Mouse (Mus musculus): ENCODE results near the gene Lce1a2. TPM values are rescaled to one million over a fixed set of nuclear protein-coding genes. Genes with fewer than 3 reads are reported as not detected.
"Not testable (repeated sequence)": the region's sequence is repeated elsewhere in the genome, so short reads cannot be mapped to it uniquely, and the experiment has no call there.

Gene Lce1a2
- not detected in 2 replicates for polyA plus RNA-seq (2012; ENCODE audit: insufficient read depth, insufficient read length, missing spikeins)

- no peak within 1 kb of the TSS for H3K4me3 ChIP-seq (ENCODE audit: insufficient read depth, low read depth, low read length)
- no peaks in the 10 kb centered on the region for H3K4me1 ChIP-seq (ENCODE audit: control insufficient read depth, insufficient read depth, insufficient read length, low read length)
- H3K27ac ChIP-seq (replicated peaks; ENCODE audit: low read depth, low read length): no peak within 1 kb of the TSS
Measured at GRCm38 (mm10) chr3:92670215-92670614, at the start of gene Lce1a2. Lce1a2 (minus strand) TSS chr3:92670315.

- no peak overlapping the region for H3K27ac ChIP-seq (replicated peaks; ENCODE audit: low read depth, low read length)
- no peak overlapping the region for H3K4me3 ChIP-seq (ENCODE audit: insufficient read depth, low read depth, low read length)
- no peaks in the 10 kb centered on the region for H3K4me1 ChIP-seq (ENCODE audit: control insufficient read depth, insufficient read depth, insufficient read length, low read length)
Measured at GRCm38 (mm10) chr3:92715122-92715521, 45.0 kb upstream of the Lce1a2 start.

- H3K4me3 ChIP-seq (ENCODE audit: insufficient read depth, low read depth, low read length): no peak within 1 kb of the TSS
- H3K4me1 ChIP-seq (ENCODE audit: control insufficient read depth, insufficient read depth, insufficient read length, low read length): no peaks in the 10 kb centered on the region
- H3K27ac ChIP-seq (replicated peaks; ENCODE audit: low read depth, low read length): no peak within 1 kb of the TSS
Measured at GRCm38 (mm10) chr3:92708974-92709373, 38.9 kb upstream of the Lce1a2 start, which contains the start of gene Lce1e. Lce1e (minus strand) TSS chr3:92709074.

- no peaks in the 10 kb centered on the region for H3K4me1 ChIP-seq (ENCODE audit: control insufficient read depth, insufficient read depth, insufficient read length, low read length)
- H3K4me3 ChIP-seq (ENCODE audit: insufficient read depth, low read depth, low read length): no peak overlapping the region
- no peak overlapping the region for H3K27ac ChIP-seq (replicated peaks; ENCODE audit: low read depth, low read length)
Measured at GRCm38 (mm10) chr3:92694613-92695012, 24.5 kb upstream of the Lce1a2 start.

DNA sequence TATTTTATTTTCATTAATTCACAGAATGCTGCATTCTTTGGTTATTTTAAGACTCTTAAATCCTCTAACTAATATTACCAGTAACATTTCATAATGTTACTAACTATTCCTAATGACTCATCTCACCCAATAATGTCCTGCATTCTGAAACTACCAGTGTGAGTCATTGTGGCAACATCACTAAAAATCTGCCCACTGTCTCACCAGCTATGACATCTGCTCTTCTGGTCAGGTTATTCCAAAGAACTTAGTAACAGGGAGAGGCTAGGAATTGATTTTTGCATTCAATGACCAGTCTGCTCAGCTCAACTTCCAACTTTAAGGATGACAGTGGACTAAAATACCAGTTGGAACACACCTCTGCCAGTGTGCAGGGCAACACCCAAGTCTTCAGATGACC lies 21.6 kb upstream of the Lce1a2 start:
- Histone ChIP-seq H3K4me3 (ENCODE audit: insufficient read depth, low read depth, low read length) (no peak overlapping the region), H3K4me1 (ENCODE audit: control insufficient read depth, insufficient read depth, insufficient read length, low read length) (no peaks in the 10 kb centered on the region), H3K27ac (replicated peaks; ENCODE audit: low read depth, low read length) (no peak overlapping the region)

DNA sequence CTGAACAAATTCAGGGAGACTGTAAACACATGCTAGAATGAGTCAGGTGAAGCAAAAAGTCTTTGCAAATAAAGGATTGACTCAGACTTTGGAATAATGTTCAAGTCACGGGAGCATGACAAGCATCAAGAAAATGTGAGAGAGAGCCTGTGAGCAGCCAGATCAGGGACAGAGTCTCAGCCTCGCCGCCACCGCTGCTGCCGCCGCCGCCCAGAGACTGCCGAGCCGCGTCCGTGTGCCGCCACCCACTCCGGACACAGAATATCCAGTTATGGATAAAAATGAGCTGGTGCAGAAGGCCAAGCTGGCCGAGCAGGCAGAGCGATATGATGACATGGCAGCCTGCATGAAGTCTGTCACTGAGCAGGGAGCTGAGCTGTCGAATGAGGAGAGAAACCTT lies 19.0 kb upstream of the Lce1a2 start:
- not testable (repeated sequence) for H3K27ac ChIP-seq (replicated peaks; ENCODE audit: low read depth, low read length); H3K4me3 ChIP-seq (ENCODE audit: insufficient read depth, low read depth, low read length); H3K4me1 ChIP-seq (ENCODE audit: control insufficient read depth, insufficient read depth, insufficient read length, low read length)

GRCm38 (mm10) chr3:92687110-92687509 lies 17.0 kb upstream of the Lce1a2 start, which contains the start of gene Lce1d:
Lce1d (minus strand) TSS chr3:92687210.
- H3K4me1 ChIP-seq (ENCODE audit: control insufficient read depth, insufficient read depth, insufficient read length, low read length): no peaks in the 10 kb centered on the region
- no peak within 1 kb of the TSS for H3K4me3 ChIP-seq (ENCODE audit: insufficient read depth, low read depth, low read length)
- H3K27ac ChIP-seq (replicated peaks; ENCODE audit: low read depth, low read length): no peak within 1 kb of the TSS

GRCm38 (mm10) chr3:92678947-92679346 lies 8.8 kb upstream of the Lce1a2 start, which contains the start of gene Lce1c:
Lce1c (plus strand) TSS chr3:92679247.
- no peak within 1 kb of the TSS for H3K4me3 ChIP-seq (ENCODE audit: insufficient read depth, low read depth, low read length)
- no peaks in the 10 kb centered on the region for H3K4me1 ChIP-seq (ENCODE audit: control insufficient read depth, insufficient read depth, insufficient read length, low read length)
- no peak within 1 kb of the TSS for H3K27ac ChIP-seq (replicated peaks; ENCODE audit: low read depth, low read length)

DNA sequence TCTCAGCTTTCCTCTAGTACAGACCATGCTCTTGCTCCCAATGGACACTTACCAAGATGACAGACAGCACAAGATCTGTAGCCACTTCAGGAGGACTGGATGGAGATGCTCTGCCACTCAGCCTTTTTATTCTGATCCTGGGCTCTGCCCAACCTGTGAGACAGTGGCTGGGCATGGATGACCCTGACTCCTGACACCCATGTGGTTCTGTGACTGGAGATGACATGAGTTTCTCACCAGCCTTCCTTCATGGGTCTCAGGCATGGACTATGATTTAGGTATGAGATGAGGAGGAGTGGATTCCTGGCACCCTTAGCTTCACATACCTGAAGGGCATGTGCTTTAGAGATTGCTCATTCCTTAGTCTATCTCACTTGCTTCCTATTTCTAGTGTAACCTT lies 13.3 kb downstream of the Lce1a2 start, which contains the start of gene Lce1b:
Lce1b (minus strand) TSS at position 101 of the 400 bp plus-strand sequence.
- H3K4me3 ChIP-seq (ENCODE audit: insufficient read depth, low read depth, low read length): no peak within 1 kb of the TSS
- H3K4me1 ChIP-seq (ENCODE audit: control insufficient read depth, insufficient read depth, insufficient read length, low read length): no peaks in the 10 kb centered on the region
- no peak within 1 kb of the TSS for H3K27ac ChIP-seq (replicated peaks; ENCODE audit: low read depth, low read length)

- Histone ChIP-seq H3K4me1 (ENCODE audit: control insufficient read depth, insufficient read depth, insufficient read length, low read length) (no peaks in the 10 kb centered on the region), H3K4me3 (ENCODE audit: insufficient read depth, low read depth, low read length) (no peak within 1 kb of the TSS), H3K27ac (replicated peaks; ENCODE audit: low read depth, low read length) (no peak within 1 kb of the TSS)
Measured at GRCm38 (mm10) chr3:92648207-92648606, 21.9 kb downstream of the Lce1a2 start, which contains the start of gene Lce1a1. Lce1a1 (minus strand) TSS chr3:92648307.

GRCm38 (mm10) chr3:92639854-92640253 lies 30.3 kb downstream of the Lce1a2 start:
- Histone ChIP-seq H3K4me1 (ENCODE audit: control insufficient read depth, insufficient read depth, insufficient read length, low read length) (no peaks in the 10 kb centered on the region), H3K27ac (replicated peaks; ENCODE audit: low read depth, low read length) (no peak overlapping the region), H3K4me3 (ENCODE audit: insufficient read depth, low read depth, low read length) (no peak overlapping the region)

DNA sequence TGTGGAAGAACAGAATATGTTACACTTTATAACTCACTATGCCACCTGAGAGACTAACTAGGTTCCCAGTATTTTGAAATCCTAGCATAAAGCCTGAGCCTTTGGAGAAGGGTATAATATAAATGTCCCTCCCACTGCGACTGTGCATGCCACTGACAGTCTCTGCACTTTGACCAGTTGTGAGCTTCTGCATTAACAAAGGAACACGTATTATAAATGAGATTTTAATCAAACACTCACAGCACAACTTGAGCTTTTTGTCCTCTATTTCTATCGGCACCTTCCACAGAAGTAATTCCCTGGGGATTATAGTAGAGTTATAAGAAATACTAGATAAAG lies 31.5 kb downstream of the Lce1a2 start:
- no peak overlapping the region for H3K27ac ChIP-seq (replicated peaks; ENCODE audit: low read depth, low read length)
- no peaks in the 10 kb centered on the region for H3K4me1 ChIP-seq (ENCODE audit: control insufficient read depth, insufficient read depth, insufficient read length, low read length)
- no peak overlapping the region for H3K4me3 ChIP-seq (ENCODE audit: insufficient read depth, low read depth, low read length)

GRCm38 (mm10) chr3:92637745-92638652 lies 32.1 kb downstream of the Lce1a2 start:
- no peak overlapping the region for H3K4me3 ChIP-seq (ENCODE audit: insufficient read depth, low read depth, low read length)
- H3K27ac ChIP-seq (replicated peaks; ENCODE audit: low read depth, low read length): no peak overlapping the region
- no peaks in the 10 kb centered on the region for H3K4me1 ChIP-seq (ENCODE audit: control insufficient read depth, insufficient read depth, insufficient read length, low read length)

GRCm38 (mm10) chr3:92621560-92621959 lies 48.6 kb downstream of the Lce1a2 start, which contains the start of gene Lce6a:
Lce6a (minus strand) TSS chr3:92621660.
- Histone ChIP-seq H3K4me1 (ENCODE audit: control insufficient read depth, insufficient read depth, insufficient read length, low read length) (no peaks in the 10 kb centered on the region), H3K4me3 (ENCODE audit: insufficient read depth, low read depth, low read length) (no peak within 1 kb of the TSS), H3K27ac (replicated peaks; ENCODE audit: low read depth, low read length) (no peak within 1 kb of the TSS)

Data from brown adipose tissue, adult 24 weeks (tissue).